ENCODE assay signal across 8 mouse cellular contexts in the genomic region with DNA sequence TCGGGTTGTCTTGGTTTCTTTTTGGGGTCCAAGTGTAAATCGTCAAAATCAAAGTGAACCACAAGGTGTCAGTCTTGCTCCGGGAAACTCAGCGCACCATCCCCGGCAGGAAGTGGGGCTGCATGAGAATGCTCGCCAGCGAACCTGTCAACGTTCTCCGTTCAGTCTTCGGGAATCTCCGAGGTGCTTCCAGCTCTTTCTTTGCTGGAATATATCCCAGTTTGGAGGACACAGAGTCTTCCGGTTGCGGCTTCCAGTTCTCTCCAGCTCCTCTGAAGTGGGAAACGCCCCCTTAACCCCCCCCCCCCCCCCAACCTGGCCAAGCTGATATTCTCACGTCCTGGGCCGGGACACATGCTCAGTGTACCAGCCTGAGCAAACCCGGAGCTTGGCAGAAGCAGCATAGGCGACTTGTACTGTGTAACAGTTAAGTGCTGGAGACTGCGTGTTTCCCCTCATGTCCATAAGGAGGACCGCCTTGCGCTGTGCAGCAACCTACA. TPM values are rescaled to one million over a fixed set of nuclear protein-coding genes. Genes with fewer than 3 reads are reported as not detected.
DNase-seq lines count a peak whose midpoint lies in the region; ATAC-seq and TF ChIP-seq lines count a peak whose summit lies in the region.

No protein-coding gene starts in this region.

- no peak for TF ChIP-seq POLR2A in thymus, adult 2 months (IDR thresholded peaks at IDR 0.05; ENCODE audit: control insufficient read depth, extremely low read depth, insufficient read depth, low read length, poor library complexity)

- peak overlapping the region; percentile 59 for H3K4me2 ChIP-seq in forebrain, embryonic 15.5 days (replicated peaks)
- H3K4me2 ChIP-seq in neural tube, embryonic 15.5 days, result peak overlapping the region; percentile 64

- H3K4me1 ChIP-seq in E14TG2a.4 (replicated peaks; ENCODE audit: low read depth, low read length), result peaks cover 24% of the 10 kb centered on the region
- peaks cover 8% of the 10 kb centered on the region for H3K4me1 ChIP-seq in forebrain, embryonic 15.5 days
- H3K4me1 ChIP-seq in neural tube, embryonic 15.5 days, result peaks cover 5% of the 10 kb centered on the region; the same call in 1 of the 2 replicates
- H3K4me1 ChIP-seq in thymus, adult 2 months (replicated peaks; ENCODE audit: control insufficient read depth, insufficient read depth, low read length), result peaks cover 2% of the 10 kb centered on the region

- peaks cover 8% of the 10 kb centered on the region for H3K27me3 ChIP-seq in E14TG2a.4 (ENCODE audit: insufficient read depth, low read length)
- H3K27me3 ChIP-seq in forebrain, embryonic 15.5 days, result no peaks in the 10 kb centered on the region
- no peaks in the 10 kb centered on the region for H3K27me3 ChIP-seq in neural tube, embryonic 15.5 days (replicated peaks)
- H3K27me3 ChIP-seq in thymus, adult 2 months (ENCODE audit: control insufficient read depth, insufficient read depth, low read length), result no peaks in the 10 kb centered on the region

- H3K9ac ChIP-seq in forebrain, embryonic 15.5 days (replicated peaks), result 0 out of 2 replicates have a peak overlapping the region, but pooled peaks have one; percentile 16
- 0 out of 2 replicates have a peak overlapping the region, but pooled peaks have one; percentile 23 for H3K9ac ChIP-seq in neural tube, embryonic 15.5 days (replicated peaks)

- H3K9me3 ChIP-seq in E14TG2a.4 (ENCODE audit: low read length), result no peaks in the 10 kb centered on the region
- no peaks in the 10 kb centered on the region for H3K9me3 ChIP-seq in forebrain, embryonic 15.5 days
- H3K9me3 ChIP-seq in neural tube, embryonic 15.5 days (replicated peaks), result no peaks in the 10 kb centered on the region

- peak; percentile 28 for TF ChIP-seq CTCF in E14TG2a.4 (conservative IDR thresholded peaks at IDR 0.05; ENCODE audit: low read length)
- TF ChIP-seq CTCF in thymus, adult 2 months (IDR thresholded peaks at IDR 0.05; ENCODE audit: borderline replicate concordance, control insufficient read depth, extremely low read depth, insufficient read depth, low read length, poor library complexity), result peak; percentile 69; the same call in 1 of the 2 replicates

- intact Hi-C loops in heart, postnatal 36 days (cut with DNase I), result loop anchor here (1.0 to 10.0 kb wide), 3 partner anchors 212 to 942 kb away; partner anchors contain the start of gene Alk

- WGBS in forebrain, embryonic 15.5 days, result 8% methylated on average over 21 of the region's 21 CpGs
- WGBS in neural tube, embryonic 15.5 days, result 11% methylated on average over 21 of the region's 21 CpGs
- WGBS in thymus, adult 2 months, result 9% methylated on average over 21 of the region's 21 CpGs

- peak overlapping the region; percentile 62 for H3K4me3 ChIP-seq in E14TG2a.4 (replicated peaks; ENCODE audit: low read length)
- H3K4me3 ChIP-seq in forebrain, embryonic 15.5 days, result peak overlapping the region; percentile 31
- H3K4me3 ChIP-seq in neural tube, embryonic 15.5 days (replicated peaks), result peak overlapping the region; percentile 24
- peak overlapping the region; percentile 35 for H3K4me3 ChIP-seq in thymus, adult 2 months (ENCODE audit: control insufficient read depth, insufficient read depth, low read length)

- peak; percentile 93 for ATAC-seq in forebrain, embryonic 15.5 days (replicated peaks)
- peak; percentile 90 for ATAC-seq in neural tube, embryonic 15.5 days (ENCODE audit: low FRiP score)

- H3K36me3 ChIP-seq in E14TG2a.4 (ENCODE audit: insufficient read depth, low read length), result peaks cover 20% of the 10 kb centered on the region
- H3K36me3 ChIP-seq in forebrain, embryonic 15.5 days, result peaks cover 6% of the 10 kb centered on the region; the same call in 1 of the 2 replicates
- peaks cover 4% of the 10 kb centered on the region for H3K36me3 ChIP-seq in neural tube, embryonic 15.5 days
- peaks cover 3% of the 10 kb centered on the region; the same call in 1 of the 2 replicates for H3K36me3 ChIP-seq in thymus, adult 2 months (ENCODE audit: control insufficient read depth, insufficient read depth, low read length)

- no peak overlapping the region for H3K27ac ChIP-seq in forebrain, embryonic 15.5 days (replicated peaks)
- no peak overlapping the region for H3K27ac ChIP-seq in neural tube, embryonic 15.5 days (replicated peaks)
- no peak overlapping the region for H3K27ac ChIP-seq in thymus, adult 2 months (ENCODE audit: control insufficient read depth, insufficient read depth, low read length)

- DNase-seq in c-Kit-positive CD71-positive TER-119-positive erythroid progenitor cells, embryonic 14.5 days (ENCODE audit: low spot score), result peak; percentile 56
- peak; percentile 74 to 77 for DNase-seq in heart, postnatal 36 days
- peak; percentile 59 to 85 for DNase-seq in layer of hippocampus, adult 18-20 months (ENCODE audit: low spot score in 2 of 2)
- DNase-seq in lung, adult 18-20 months, result peak; percentile 71 to 77
- DNase-seq in thymus, adult 2 months, result peak; percentile 60

RNA-seq across cellular contexts. Expression of gene Togaram2, which starts 10.3 kb away (rescaled TPM):
- polyA plus RNA-seq in forebrain, embryonic 15.5 days (2015; fragmentation: Nextera tagmentation; extraction: Ambion mirVana), result 0.36 and 0.79 TPM in 2 replicates
- total RNA-seq in heart, postnatal 36 days (2021), result 1 to 10 TPM; 3.9 to 5.9 TPM
- total RNA-seq in layer of hippocampus, adult 18-20 months (2021), result 1 to 10 TPM; 1.1 to 2.2 TPM
- polyA plus RNA-seq in neural tube, embryonic 15.5 days (2015; fragmentation: Nextera tagmentation; extraction: Ambion mirVana), result 0.83 and 1.2 TPM in 2 replicates
- polyA plus RNA-seq in thymus, adult 2 months (2012; rRNA removed), result 0.26 and 0.51 TPM in 2 replicates

RNA-seq across cellular contexts. Expression of gene Wdr43, which starts 47.1 kb away (rescaled TPM):
- 55.2 and 57.4 TPM in 2 replicates for polyA plus RNA-seq in forebrain, embryonic 15.5 days (2015; fragmentation: Nextera tagmentation; extraction: Ambion mirVana)
- total RNA-seq in heart, postnatal 36 days (2021), result 10 to 100 TPM; 21.0 to 22.1 TPM
- 10 to 100 TPM; 26.1 to 28.6 TPM for total RNA-seq in layer of hippocampus, adult 18-20 months (2021)
- 38.0 and 52.0 TPM in 2 replicates for polyA plus RNA-seq in neural tube, embryonic 15.5 days (2015; fragmentation: Nextera tagmentation; extraction: Ambion mirVana)
- polyA plus RNA-seq in thymus, adult 2 months (2012; rRNA removed), result 16.1 and 20.5 TPM in 2 replicates
